Mouse (Mus musculus) CH12.LX (cell line): Measurements from ENCODE around the gene Elovl5.

Experiments used
- CTCF ChIP-seq, 2 experiments: IDR thresholded peaks in 1 of 2; conservative IDR thresholded peaks in 1 of 2; 2 replicates each; pipeline ENCODE4 v1.5.1; 2011 to 2012; ENCODE audit warnings: low read depth in 2 of 2, low read length in 2 of 2, improper control_type of control experiment in 1 of 2, inconsistent platforms in 1 of 2, mild to moderate bottlenecking in 1 of 2, moderate library complexity in 1 of 2
- ELF1 ChIP-seq: IDR thresholded peaks from 2 replicates; pipeline ENCODE4 v1.6.1; 2014; ENCODE audit warnings: low read depth, mild to moderate bottlenecking, inconsistent platforms, low read length, improper control_type of control experiment
- MAFK ChIP-seq: IDR thresholded peaks from 2 replicates; pipeline ENCODE4 v1.6.1; 2011; ENCODE audit warnings: low read length, improper control_type of control experiment; ENCODE audit not compliant: insufficient replicate concordance
- POLR2A ChIP-seq: IDR thresholded peaks from 2 replicates; pipeline ENCODE4 v1.6.1; 2011; ENCODE audit warnings: low read depth, mild to moderate bottlenecking, improper control_type of control experiment, low read length
- ZC3H11A ChIP-seq: IDR thresholded peaks from 2 replicates; pipeline ENCODE4 v1.6.1; 2012; ENCODE audit warnings: low read depth, mild to moderate bottlenecking, inconsistent platforms, low read length, improper control_type of control experiment

DNA sequence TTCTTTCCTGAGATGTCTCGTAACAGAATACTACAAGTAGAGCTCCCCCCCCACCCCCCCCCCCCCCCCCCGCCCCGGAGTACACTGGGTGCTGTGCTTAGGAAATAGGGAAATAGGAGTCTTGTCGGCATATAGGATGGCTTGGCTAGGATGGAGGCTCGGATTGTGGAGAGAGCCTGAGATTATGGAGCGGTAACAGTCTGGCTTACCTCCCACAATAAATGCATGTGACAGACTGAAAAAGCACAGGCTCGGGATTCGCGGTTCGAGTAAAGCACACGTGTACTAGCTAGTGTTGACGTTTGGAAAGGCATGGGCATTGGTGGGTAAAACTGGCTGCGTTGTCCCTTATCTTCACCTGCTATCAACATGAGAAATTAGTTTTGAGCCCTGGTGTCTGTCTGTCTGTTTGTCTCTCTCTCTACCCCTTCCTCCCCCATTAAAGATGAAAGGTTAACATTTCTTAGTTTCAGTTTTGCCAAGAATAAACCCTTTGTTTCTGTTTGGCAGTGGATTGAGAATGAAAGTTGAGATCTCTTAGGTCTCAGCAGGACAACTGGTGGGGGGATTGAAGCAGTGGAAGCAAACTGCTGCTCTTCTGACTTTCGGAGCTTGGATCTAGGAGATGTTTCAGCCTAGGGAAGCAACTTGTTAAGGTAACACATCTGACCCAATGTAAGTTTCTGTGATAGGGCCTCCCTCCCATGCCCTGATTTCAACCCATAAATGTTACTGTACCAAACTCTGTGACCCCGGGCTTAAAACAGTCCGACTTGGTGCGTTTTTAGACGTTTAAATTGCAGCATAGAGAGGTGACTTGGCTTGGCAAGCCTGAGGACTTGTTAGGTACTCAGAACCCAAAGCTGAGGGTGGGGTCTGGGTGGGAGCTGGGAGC is 4.4 kb downstream of the Elovl5 start:
- TF ChIP-seq CTCF (conservative IDR thresholded peaks at IDR 0.05 in 1 of 2, IDR thresholded peaks at IDR 0.05 in 1 of 2; ENCODE audit: low read depth in 2 of 2, low read length in 2 of 2) (no peak), ELF1 (no peak), MAFK (no peak), POLR2A (no peak), ZC3H11A (no peak)
